Mouse (Mus musculus): ENCODE data around the gene Aqp1.

- TF ChIP-seq POLR2A (IDR thresholded peaks at IDR 0.05; ENCODE audit: borderline replicate concordance, extremely low read depth, insufficient read depth, insufficient read length, poor library complexity, severe bottlenecking) (no peak), CTCF (IDR thresholded peaks at IDR 0.05; ENCODE audit: borderline replicate concordance, extremely low read depth, insufficient read depth, insufficient read length) (no peak)
Observed at GRCm38 (mm10) chr6:55327326-55327725, 8.9 kb upstream of the Aqp1 start.

All from brain, embryonic 14.5 days (tissue).